Mouse (Mus musculus): ENCODE data around the gene Clec16a. TPM values are rescaled to one million over a fixed set of nuclear protein-coding genes. Genes with fewer than 3 reads are reported as not detected.

Gene Clec16a
- polyA plus RNA-seq, 1 experiment from 2014 or later = 32.5 TPM

- Histone ChIP-seq H3K27me3 (ENCODE audit: control insufficient read depth, insufficient read depth, low read length) (no peaks in the 10 kb centered on the region), H3K9me3 (ENCODE audit: control insufficient read depth, low read length) (no peaks in the 10 kb centered on the region), H3K4me1 (ENCODE audit: control insufficient read depth in 2 of 2, insufficient read depth in 2 of 2, low read length in 2 of 2) (peaks cover 19 to 33% of the 10 kb centered on the region in 2 experiments), H3K4me2 (ENCODE audit: low read length) (no peak overlapping the region), H3K27ac (replicated peaks in 1 of 2; ENCODE audit: control insufficient read depth in 1 of 2, insufficient read depth in 1 of 2, low read depth in 2 of 2, low read length in 2 of 2) (peak overlapping the region; percentile 34 to 76), H3K9ac (ENCODE audit: low read length) (no peak overlapping the region), H3K4me3 (ENCODE audit: control insufficient read depth in 1 of 2, insufficient read depth in 1 of 2, low read depth in 1 of 2, low read length in 2 of 2) (no peak overlapping the region), H3K36me3 (ENCODE audit: control insufficient read depth, insufficient read depth, low read length) (0 out of 2 replicates have a peak, but pooled peaks cover 4% of the 10 kb centered on the region)
- peak; percentile 60; the same call in 1 of the 2 replicates for ATAC-seq (ENCODE audit: insufficient number of reproducible peaks, insufficient read depth, low FRiP score, low read depth)
- WGBS = 55% methylated on average over 2 of the region's 2 CpGs
These were observed 192.4 kb downstream of the Clec16a start for GRCm38 (mm10) chr16:10737571-10737970.

GRCm38 (mm10) chr16:10738866-10739265 is 193.7 kb downstream of the Clec16a start:
- ATAC-seq (ENCODE audit: insufficient number of reproducible peaks, insufficient read depth, low FRiP score, low read depth) = no peak
- 68% methylated on average over 3 of the region's 3 CpGs for WGBS
- no peak overlapping the region for H3K4me3 ChIP-seq (ENCODE audit: control insufficient read depth in 1 of 2, insufficient read depth in 1 of 2, low read depth in 1 of 2, low read length in 2 of 2)
- 0 out of 2 replicates have a peak, but pooled peaks cover 4% of the 10 kb centered on the region for H3K36me3 ChIP-seq (ENCODE audit: control insufficient read depth, insufficient read depth, low read length)
- no peak overlapping the region for H3K27ac ChIP-seq (replicated peaks in 1 of 2; ENCODE audit: control insufficient read depth in 1 of 2, insufficient read depth in 1 of 2, low read depth in 2 of 2, low read length in 2 of 2)
- peaks cover 19 to 33% of the 10 kb centered on the region in 2 experiments for H3K4me1 ChIP-seq (ENCODE audit: control insufficient read depth in 2 of 2, insufficient read depth in 2 of 2, low read length in 2 of 2)
- H3K4me2 ChIP-seq (ENCODE audit: low read length) = no peak overlapping the region
- H3K27me3 ChIP-seq (ENCODE audit: control insufficient read depth, insufficient read depth, low read length) = no peaks in the 10 kb centered on the region
- H3K9me3 ChIP-seq (ENCODE audit: control insufficient read depth, low read length) = no peaks in the 10 kb centered on the region
- no peak overlapping the region for H3K9ac ChIP-seq (ENCODE audit: low read length)

GRCm38 (mm10) chr16:10739854-10740398 is 194.8 kb downstream of the Clec16a start:
- H3K27me3 ChIP-seq (ENCODE audit: control insufficient read depth, insufficient read depth, low read length) = no peaks in the 10 kb centered on the region
- H3K36me3 ChIP-seq (ENCODE audit: control insufficient read depth, insufficient read depth, low read length) = 0 out of 2 replicates have a peak, but pooled peaks cover 4% of the 10 kb centered on the region
- H3K4me3 ChIP-seq (ENCODE audit: control insufficient read depth in 1 of 2, insufficient read depth in 1 of 2, low read depth in 1 of 2, low read length in 2 of 2) = no peak overlapping the region
- no peak overlapping the region for H3K4me2 ChIP-seq (ENCODE audit: low read length)
- H3K4me1 ChIP-seq (ENCODE audit: control insufficient read depth in 2 of 2, insufficient read depth in 2 of 2, low read length in 2 of 2) = peaks cover 19 to 33% of the 10 kb centered on the region in 2 experiments
- ATAC-seq (ENCODE audit: insufficient number of reproducible peaks, insufficient read depth, low FRiP score, low read depth) = no peak
- H3K9me3 ChIP-seq (ENCODE audit: control insufficient read depth, low read length) = no peaks in the 10 kb centered on the region
- WGBS = 55% methylated on average over 9 of the region's 9 CpGs
- H3K9ac ChIP-seq (ENCODE audit: low read length) = no peak overlapping the region
- no peak overlapping the region for H3K27ac ChIP-seq (replicated peaks in 1 of 2; ENCODE audit: control insufficient read depth in 1 of 2, insufficient read depth in 1 of 2, low read depth in 2 of 2, low read length in 2 of 2)

- H3K9ac ChIP-seq (ENCODE audit: low read length) = no peak overlapping the region
- ATAC-seq (ENCODE audit: insufficient number of reproducible peaks, insufficient read depth, low FRiP score, low read depth) = no peak
- no peak overlapping the region for H3K4me2 ChIP-seq (ENCODE audit: low read length)
- H3K9me3 ChIP-seq (ENCODE audit: control insufficient read depth, low read length) = no peaks in the 10 kb centered on the region
- no peaks in the 10 kb centered on the region for H3K27me3 ChIP-seq (ENCODE audit: control insufficient read depth, insufficient read depth, low read length)
- H3K4me3 ChIP-seq (ENCODE audit: control insufficient read depth in 1 of 2, insufficient read depth in 1 of 2, low read depth in 1 of 2, low read length in 2 of 2) = no peak overlapping the region
- peaks cover 17 to 25% of the 10 kb centered on the region in 2 experiments for H3K4me1 ChIP-seq (ENCODE audit: control insufficient read depth in 2 of 2, insufficient read depth in 2 of 2, low read length in 2 of 2)
- no peak overlapping the region for H3K27ac ChIP-seq (replicated peaks in 1 of 2; ENCODE audit: control insufficient read depth in 1 of 2, insufficient read depth in 1 of 2, low read depth in 2 of 2, low read length in 2 of 2)
- H3K36me3 ChIP-seq (ENCODE audit: control insufficient read depth, insufficient read depth, low read length) = 0 out of 2 replicates have a peak, but pooled peaks cover 4% of the 10 kb centered on the region
- WGBS = 76% methylated on average over 2 of the region's 2 CpGs
These were observed 195.9 kb downstream of the Clec16a start for GRCm38 (mm10) chr16:10741082-10741481.

- no peaks in the 10 kb centered on the region for H3K36me3 ChIP-seq (ENCODE audit: control insufficient read depth, insufficient read depth, low read length)
- peaks cover 17 to 18% of the 10 kb centered on the region in 2 experiments for H3K4me1 ChIP-seq (ENCODE audit: control insufficient read depth in 2 of 2, insufficient read depth in 2 of 2, low read length in 2 of 2)
- H3K9ac ChIP-seq (ENCODE audit: low read length) = no peak overlapping the region
- no peak overlapping the region for H3K27ac ChIP-seq (replicated peaks in 1 of 2; ENCODE audit: control insufficient read depth in 1 of 2, insufficient read depth in 1 of 2, low read depth in 2 of 2, low read length in 2 of 2)
- H3K9me3 ChIP-seq (ENCODE audit: control insufficient read depth, low read length) = no peaks in the 10 kb centered on the region
- no peaks in the 10 kb centered on the region; the same call in 1 of the 2 replicates for H3K27me3 ChIP-seq (ENCODE audit: control insufficient read depth, insufficient read depth, low read length)
- no peak overlapping the region for H3K4me3 ChIP-seq (ENCODE audit: control insufficient read depth in 1 of 2, insufficient read depth in 1 of 2, low read depth in 1 of 2, low read length in 2 of 2)
- ATAC-seq (ENCODE audit: insufficient number of reproducible peaks, insufficient read depth, low FRiP score, low read depth) = no peak
- H3K4me2 ChIP-seq (ENCODE audit: low read length) = no peak overlapping the region
- WGBS = 32% methylated on average over 7 of the region's 7 CpGs
These were observed 204.1 kb downstream of the Clec16a start for GRCm38 (mm10) chr16:10749226-10749625.

- peaks cover 17 to 18% of the 10 kb centered on the region in 2 experiments for H3K4me1 ChIP-seq (ENCODE audit: control insufficient read depth in 2 of 2, insufficient read depth in 2 of 2, low read length in 2 of 2)
- H3K27me3 ChIP-seq (ENCODE audit: control insufficient read depth, insufficient read depth, low read length) = no peaks in the 10 kb centered on the region; the same call in 1 of the 2 replicates
- no peak overlapping the region for H3K4me3 ChIP-seq (ENCODE audit: control insufficient read depth in 1 of 2, insufficient read depth in 1 of 2, low read depth in 1 of 2, low read length in 2 of 2)
- H3K9me3 ChIP-seq (ENCODE audit: control insufficient read depth, low read length) = no peaks in the 10 kb centered on the region
- H3K4me2 ChIP-seq (ENCODE audit: low read length) = no peak overlapping the region
- H3K27ac ChIP-seq (replicated peaks in 1 of 2; ENCODE audit: control insufficient read depth in 1 of 2, insufficient read depth in 1 of 2, low read depth in 2 of 2, low read length in 2 of 2) = peak overlapping the region in 1 of 2 experiments; percentile 33; a peak in 2 of 4 replicates
- H3K36me3 ChIP-seq (ENCODE audit: control insufficient read depth, insufficient read depth, low read length) = no peaks in the 10 kb centered on the region
- WGBS = 12% methylated on average over 7 of the region's 7 CpGs
- peak; percentile 78 for ATAC-seq (ENCODE audit: insufficient number of reproducible peaks, insufficient read depth, low FRiP score, low read depth)
- no peak overlapping the region for H3K9ac ChIP-seq (ENCODE audit: low read length)
These were observed 204.7 kb downstream of the Clec16a start for GRCm38 (mm10) chr16:10749824-10750223.

GRCm38 (mm10) chr16:10754521-10755296 is 209.6 kb downstream of the Clec16a start:
- H3K4me2 ChIP-seq (ENCODE audit: low read length) = no peak overlapping the region
- H3K36me3 ChIP-seq (ENCODE audit: control insufficient read depth, insufficient read depth, low read length) = no peaks in the 10 kb centered on the region
- 87% methylated on average over 3 of the region's 3 CpGs for WGBS
- no peaks in the 10 kb centered on the region; the same call in 1 of the 2 replicates for H3K27me3 ChIP-seq (ENCODE audit: control insufficient read depth, insufficient read depth, low read length)
- ATAC-seq (ENCODE audit: insufficient number of reproducible peaks, insufficient read depth, low FRiP score, low read depth) = no peak
- no peak overlapping the region for H3K27ac ChIP-seq (replicated peaks in 1 of 2; ENCODE audit: control insufficient read depth in 1 of 2, insufficient read depth in 1 of 2, low read depth in 2 of 2, low read length in 2 of 2)
- H3K9ac ChIP-seq (ENCODE audit: low read length) = no peak overlapping the region
- peaks cover 7% of the 10 kb centered on the region in 2 experiments for H3K4me1 ChIP-seq (ENCODE audit: control insufficient read depth in 2 of 2, insufficient read depth in 2 of 2, low read length in 2 of 2)
- H3K9me3 ChIP-seq (ENCODE audit: control insufficient read depth, low read length) = no peaks in the 10 kb centered on the region
- no peak overlapping the region for H3K4me3 ChIP-seq (ENCODE audit: control insufficient read depth in 1 of 2, insufficient read depth in 1 of 2, low read depth in 1 of 2, low read length in 2 of 2)
